ENCODE assay signal across 18 mouse cellular contexts in genomic region chr2:70735534-70735933, GRCm38 (mm10).
"Had no signal": no experiment of that assay in that cellular context is flagged by ENCODE, and none has a peak within 500 bp of the region (broad histone marks: within the 10 kb centered on the region; RNA-seq: fewer than 3 reads in every experiment).

No protein-coding gene starts in this region.

- H3K27ac ChIP-seq: liver, embryonic 12.5 days; liver, embryonic 14.5 days; midbrain, embryonic 10.5 days; midbrain, embryonic 13.5 days; midbrain, embryonic 15.5 days; neural tube, embryonic 13.5 days had no signal

- H3K4me3 ChIP-seq: liver, embryonic 12.5 days; midbrain, embryonic 10.5 days; midbrain, embryonic 13.5 days; midbrain, embryonic 15.5 days; neural tube, embryonic 13.5 days had no signal

- H3K4me2 ChIP-seq: liver, embryonic 12.5 days; lung, embryonic 14.5 days; midbrain, embryonic 13.5 days; midbrain, embryonic 15.5 days; neural tube, embryonic 13.5 days had no signal

- DNase-seq: lung, adult 18-20 months; lung, embryonic 14.5 days; lung, postnatal 10 days; lung, postnatal 4 days; retina, postnatal 1 day; right cerebral cortex, adult 18-20 months; right cerebral cortex, postnatal 25 days; right cerebral cortex, postnatal 4 days; spleen, adult 18-20 months; thymus, adult 2 months; thymus, postnatal 25 days; thymus, postnatal 4 days had no signal

- H3K4me1 ChIP-seq: liver, embryonic 12.5 days; midbrain, embryonic 10.5 days; midbrain, embryonic 13.5 days; midbrain, embryonic 15.5 days; neural tube, embryonic 13.5 days had no signal

- H3K9me3 ChIP-seq: liver, embryonic 12.5 days; midbrain, embryonic 10.5 days; midbrain, embryonic 13.5 days; midbrain, embryonic 15.5 days; neural tube, embryonic 13.5 days had no signal

- H3K27me3 ChIP-seq: liver, embryonic 12.5 days; midbrain, embryonic 13.5 days; midbrain, embryonic 15.5 days; neural tube, embryonic 13.5 days had no signal

- ATAC-seq: liver, embryonic 12.5 days; midbrain, embryonic 13.5 days; midbrain, embryonic 15.5 days had no signal

- H3K9ac ChIP-seq: liver, embryonic 12.5 days; liver, embryonic 14.5 days; lung, embryonic 14.5 days; midbrain, embryonic 13.5 days; midbrain, embryonic 15.5 days; neural tube, embryonic 13.5 days had no signal
